In the genomic region with DNA sequence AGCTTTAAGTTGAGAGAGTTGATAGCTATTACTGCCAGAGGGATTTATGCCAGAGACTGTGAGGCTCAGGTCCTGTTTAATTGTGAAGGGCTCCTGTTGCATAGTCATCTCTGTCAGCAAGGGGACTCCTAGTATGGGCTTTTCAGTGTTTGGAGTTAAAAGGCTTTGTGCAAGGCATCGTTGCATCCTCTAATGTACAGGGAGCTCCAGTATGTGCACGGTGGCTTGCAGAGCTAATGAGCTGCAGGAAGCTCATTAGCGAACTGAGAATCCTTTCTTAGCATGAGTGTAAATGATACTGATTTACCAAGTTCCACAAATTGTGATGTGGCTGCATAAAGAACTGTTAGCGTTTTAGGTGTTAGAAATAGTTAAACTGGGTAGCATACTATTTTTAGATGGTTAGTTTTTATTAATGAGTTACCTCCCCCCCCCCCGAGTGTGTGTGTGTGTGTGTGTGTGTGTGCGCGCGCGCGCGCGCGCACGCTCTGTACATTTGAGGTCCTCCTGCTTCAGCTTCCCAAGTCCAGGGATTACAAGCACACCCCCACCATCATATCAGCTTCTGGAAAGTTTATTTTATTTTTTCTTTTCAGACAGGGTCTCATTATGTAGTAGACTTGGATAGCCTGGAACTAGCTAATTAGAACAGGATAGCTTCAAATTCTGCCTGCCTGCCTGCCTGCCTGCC, we compare ENCODE assay signal across 24 mouse cellular contexts.
DNase-seq lines count a peak whose midpoint lies in the region; ATAC-seq and TF ChIP-seq lines count a peak whose summit lies in the region.
"Had no signal": no experiment of that assay in that cellular context is flagged by ENCODE, and none has a peak within 500 bp of the region (broad histone marks: within the 10 kb centered on the region; RNA-seq: fewer than 3 reads in every experiment).

No protein-coding gene starts in this region.

- no peak overlapping the region for H3K4me2 ChIP-seq in midbrain, postnatal 0 days (ENCODE audit: low read depth, low read length, poor library complexity, severe bottlenecking)
- no peak overlapping the region for H3K4me2 ChIP-seq in midbrain, embryonic 11.5 days
- no peak overlapping the region for H3K4me2 ChIP-seq in forebrain, embryonic 16.5 days (ENCODE audit: low read length)
- H3K4me2 ChIP-seq in intestine, postnatal 0 days (replicated peaks; ENCODE audit: low read depth), result no peak overlapping the region
- H3K4me2 ChIP-seq: embryonic facial prominence, embryonic 13.5 days; heart, embryonic 11.5 days; heart, embryonic 15.5 days; hindbrain, embryonic 12.5 days had no signal

- intact Hi-C loops in heart, postnatal 14 days (cut with DNase I), result no loop called here

- no peaks in the 10 kb centered on the region for H3K27me3 ChIP-seq in midbrain, postnatal 0 days (ENCODE audit: insufficient read depth, low read length)
- H3K27me3 ChIP-seq in midbrain, embryonic 11.5 days (ENCODE audit: control insufficient read depth, insufficient read depth, low read length), result no peaks in the 10 kb centered on the region
- H3K27me3 ChIP-seq in forebrain, embryonic 16.5 days (replicated peaks; ENCODE audit: control insufficient read depth, insufficient read depth, low read length), result no peaks in the 10 kb centered on the region
- H3K27me3 ChIP-seq in intestine, postnatal 0 days (replicated peaks; ENCODE audit: control insufficient read depth, insufficient read depth, low read length), result no peaks in the 10 kb centered on the region
- H3K27me3 ChIP-seq: embryonic facial prominence, embryonic 13.5 days; heart, embryonic 15.5 days; hindbrain, embryonic 12.5 days had no signal

- H3K36me3 ChIP-seq in midbrain, postnatal 0 days (ENCODE audit: insufficient read depth, low read length), result peaks cover 16% of the 10 kb centered on the region; the same call in 1 of the 2 replicates
- 0 out of 2 replicates have a peak, but pooled peaks cover 6% of the 10 kb centered on the region for H3K36me3 ChIP-seq in midbrain, embryonic 11.5 days (ENCODE audit: control insufficient read depth, insufficient read depth, low read length)
- H3K36me3 ChIP-seq in forebrain, embryonic 16.5 days (ENCODE audit: control insufficient read depth, insufficient read depth), result peaks cover 5% of the 10 kb centered on the region; the same call in 1 of the 2 replicates
- H3K36me3 ChIP-seq in intestine, postnatal 0 days (ENCODE audit: control insufficient read depth, insufficient read depth), result peaks cover 30% of the 10 kb centered on the region

- H3K27ac ChIP-seq in midbrain, postnatal 0 days (ENCODE audit: low read depth, low read length), result no peak overlapping the region
- no peak overlapping the region for H3K27ac ChIP-seq in midbrain, embryonic 11.5 days (ENCODE audit: low read depth, low read length)
- no peak overlapping the region for H3K27ac ChIP-seq in forebrain, embryonic 16.5 days (ENCODE audit: low read length)
- H3K27ac ChIP-seq in intestine, postnatal 0 days (ENCODE audit: low read depth, low read length), result no peak overlapping the region
- H3K27ac ChIP-seq: embryonic facial prominence, embryonic 13.5 days; gastrocnemius, adult 2 months; heart, embryonic 15.5 days; hindbrain, embryonic 12.5 days had no signal

- H3K9me3 ChIP-seq in midbrain, postnatal 0 days (ENCODE audit: low read length), result no peaks in the 10 kb centered on the region
- no peaks in the 10 kb centered on the region for H3K9me3 ChIP-seq in midbrain, embryonic 11.5 days (ENCODE audit: control insufficient read depth, low read length)
- H3K9me3 ChIP-seq in forebrain, embryonic 16.5 days (ENCODE audit: control insufficient read depth, low read length), result no peaks in the 10 kb centered on the region
- H3K9me3 ChIP-seq in intestine, postnatal 0 days (ENCODE audit: control insufficient read depth), result no peaks in the 10 kb centered on the region
- H3K9me3 ChIP-seq: embryonic facial prominence, embryonic 13.5 days; G1E; heart, embryonic 15.5 days; hindbrain, embryonic 12.5 days had no signal

- H3K4me1 ChIP-seq in midbrain, postnatal 0 days (ENCODE audit: insufficient read depth, low read length), result no peaks in the 10 kb centered on the region
- H3K4me1 ChIP-seq in midbrain, embryonic 11.5 days (ENCODE audit: control insufficient read depth, insufficient read depth, low read length), result no peaks in the 10 kb centered on the region
- H3K4me1 ChIP-seq in forebrain, embryonic 16.5 days (replicated peaks; ENCODE audit: control insufficient read depth, insufficient read depth, low read length), result 0 out of 2 replicates have a peak, but pooled peaks cover 2% of the 10 kb centered on the region
- H3K4me1 ChIP-seq in intestine, postnatal 0 days (replicated peaks; ENCODE audit: control insufficient read depth, insufficient read depth, low read length), result no peaks in the 10 kb centered on the region
- H3K4me1 ChIP-seq: embryonic facial prominence, embryonic 13.5 days; heart, embryonic 15.5 days; hindbrain, embryonic 12.5 days had no signal

- DNase-seq in heart, adult 11 months, result peak; percentile 35
- DNase-seq in heart, postnatal 14 days, result no peak
- peak; percentile 10 for DNase-seq in midbrain, postnatal 0 days (ENCODE audit: low spot score)
- DNase-seq in midbrain, embryonic 11.5 days (ENCODE audit: low spot score, missing footprints), result no peak
- peak; percentile 2 for DNase-seq in brain, embryonic 18.5 days (ENCODE audit: low read depth, low spot score)
- DNase-seq in B cell, adult 2 months, result no peak
- DNase-seq: adrenal gland, adult 8-10 months; adrenal gland, postnatal 36 days; cerebellum, adult 18-20 months; cerebellum, adult 9-11 months; cerebellum, postnatal 36 days; gastrocnemius, adult 2 months; gastrocnemius, postnatal 25 days; kidney, adult 11 months; kidney, adult 9 months had no signal

- WGBS in midbrain, postnatal 0 days, result 92% methylated on average over 14 of the region's 14 CpGs
- 97% methylated on average over 14 of the region's 14 CpGs for WGBS in midbrain, embryonic 11.5 days
- 62% methylated on average over 13 of the region's 14 CpGs for WGBS in forebrain, embryonic 16.5 days
- WGBS in intestine, postnatal 0 days, result 96% methylated on average over 14 of the region's 14 CpGs

- no peak for ATAC-seq in midbrain, postnatal 0 days (ENCODE audit: low FRiP score)
- ATAC-seq in midbrain, embryonic 11.5 days (ENCODE audit: low FRiP score), result no peak
- ATAC-seq in forebrain, embryonic 16.5 days, result peak; percentile 63
- ATAC-seq in intestine, postnatal 0 days, result no peak
- ATAC-seq: CD4-positive, CD25-positive, alpha-beta regulatory T cell, adult 4 months; inflammation-experienced regulatory T-cells, adult 6 months had no signal

- H3K9ac ChIP-seq in midbrain, postnatal 0 days (replicated peaks; ENCODE audit: low read length, poor library complexity, severe bottlenecking), result no peak overlapping the region
- no peak overlapping the region for H3K9ac ChIP-seq in midbrain, embryonic 11.5 days (ENCODE audit: low read length)
- H3K9ac ChIP-seq in forebrain, embryonic 16.5 days (replicated peaks; ENCODE audit: low read depth, low read length), result no peak overlapping the region
- H3K9ac ChIP-seq in intestine, postnatal 0 days (ENCODE audit: low read depth, low read length), result no peak overlapping the region
- H3K9ac ChIP-seq: embryonic facial prominence, embryonic 13.5 days; heart, embryonic 15.5 days; hindbrain, embryonic 12.5 days had no signal

- no peak for TF ChIP-seq CTCF in midbrain, postnatal 0 days (IDR thresholded peaks at IDR 0.05)
- TF ChIP-seq CTCF in intestine, postnatal 0 days (IDR thresholded peaks at IDR 0.05; ENCODE audit: low read depth), result no peak

- no peak overlapping the region for H3K4me3 ChIP-seq in midbrain, postnatal 0 days (ENCODE audit: low read depth, low read length)
- no peak overlapping the region for H3K4me3 ChIP-seq in midbrain, embryonic 11.5 days (ENCODE audit: low read depth, low read length)
- H3K4me3 ChIP-seq in forebrain, embryonic 16.5 days (replicated peaks; ENCODE audit: low read length), result no peak overlapping the region
- H3K4me3 ChIP-seq in intestine, postnatal 0 days (ENCODE audit: low read depth, low read length), result no peak overlapping the region
- H3K4me3 ChIP-seq: embryonic facial prominence, embryonic 13.5 days; gastrocnemius, adult 2 months; heart, embryonic 15.5 days; hindbrain, embryonic 12.5 days had no signal

Comparison
In these comparisons a context has a peak if more than half of its experiments do, and no peak if none do; other contexts are left out.
1. DNase-seq: peak in heart, adult 11 months (single experiment), midbrain, postnatal 0 days (single experiment) and brain, embryonic 18.5 days (single experiment); none in heart, postnatal 14 days (0 of 2), midbrain, embryonic 11.5 days (single experiment) and B cell, adult 2 months (0 of 2).